Mouse (Mus musculus): ENCODE results near the gene Manba.

GRCm38 (mm10) chr3:135510372-135510771 is 25.0 kb downstream of the Manba start:
- TF ChIP-seq GATA1 (IDR thresholded peaks at IDR 0.05; ENCODE audit: borderline replicate concordance, low read length): no peak
- no peak for TF ChIP-seq FLI1 (IDR thresholded peaks at IDR 0.05; ENCODE audit: low read length)

All from megakaryocyte, embryonic 14.5 days (primary cell).